Mouse (Mus musculus): ENCODE measurements around the gene Cdca7. TPM values are rescaled to one million over a fixed set of nuclear protein-coding genes. Genes with fewer than 3 reads are reported as not detected.

Cdca7 gene
- polyA plus RNA-seq, 1 experiment from 2014 or later, result 126 TPM

GRCm38 (mm10) chr2:72467604-72468003, 8.4 kb upstream of the Cdca7 start:
- Histone ChIP-seq H3K4me2 (replicated peaks) (no peak overlapping the region), H3K36me3 (no peaks in the 10 kb centered on the region), H3K27me3 (peaks cover 15% of the 10 kb centered on the region), H3K4me3 (no peak overlapping the region), H3K9ac (replicated peaks) (no peak overlapping the region), H3K9me3 (no peaks in the 10 kb centered on the region), H3K4me1 (no peaks in the 10 kb centered on the region), H3K27ac (replicated peaks) (no peak overlapping the region)
- ATAC-seq (ENCODE audit: low FRiP score, low read depth), result no peak
- 93% methylated on average over 1 of the region's 1 CpGs for WGBS

- no peak overlapping the region for H3K4me2 ChIP-seq (replicated peaks)
- H3K27ac ChIP-seq (replicated peaks), result no peak overlapping the region
- H3K9ac ChIP-seq (replicated peaks), result no peak overlapping the region
- peaks cover 36% of the 10 kb centered on the region for H3K27me3 ChIP-seq
- 79% methylated on average over 16 of the region's 16 CpGs for WGBS
- no peaks in the 10 kb centered on the region for H3K9me3 ChIP-seq
- no peak for ATAC-seq (ENCODE audit: low FRiP score, low read depth)
- no peaks in the 10 kb centered on the region for H3K36me3 ChIP-seq
- H3K4me3 ChIP-seq, result no peak overlapping the region
- peaks cover 10% of the 10 kb centered on the region for H3K4me1 ChIP-seq
Observed at GRCm38 (mm10) chr2:72471415-72472070, 4.4 kb upstream of the Cdca7 start.

DNA sequence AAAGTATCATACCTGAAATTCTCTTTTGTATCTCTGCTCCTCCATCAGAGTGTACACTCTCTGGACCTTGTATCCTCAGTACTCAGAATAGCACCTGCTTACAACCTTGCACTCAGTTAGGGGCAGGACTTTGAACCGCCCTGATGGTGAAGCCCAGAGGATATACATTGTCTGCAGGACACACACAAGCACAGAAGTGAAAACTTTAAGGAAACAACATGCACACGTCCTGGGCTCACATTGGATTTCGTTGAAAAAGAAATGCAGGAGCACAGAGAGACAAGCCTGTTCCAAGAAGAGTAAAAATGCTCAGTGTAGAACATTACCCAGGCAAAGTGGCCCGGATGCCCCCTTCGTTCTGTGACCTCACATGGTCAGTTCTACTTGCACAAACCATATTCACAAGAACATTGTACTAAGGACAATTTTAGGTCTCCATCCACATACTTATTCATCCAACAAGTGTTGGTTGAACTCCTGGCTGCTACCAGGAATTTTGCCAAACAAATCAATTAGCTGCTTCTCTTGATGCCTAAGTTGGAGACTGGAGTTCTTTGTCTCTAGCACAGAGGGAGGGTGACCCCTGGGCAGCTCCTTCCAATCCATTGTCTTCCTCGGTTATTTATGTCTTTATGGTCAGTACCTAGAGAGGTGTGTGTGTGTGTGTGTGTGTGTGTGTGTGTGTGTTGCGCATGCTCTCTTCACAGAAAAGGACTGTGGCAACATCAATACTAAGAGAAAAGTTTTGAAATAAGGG, 1.2 kb upstream of the Cdca7 start:
- H3K36me3 ChIP-seq, result no peaks in the 10 kb centered on the region
- H3K4me1 ChIP-seq, result peaks cover 34% of the 10 kb centered on the region
- H3K27me3 ChIP-seq, result peaks cover 36% of the 10 kb centered on the region
- no peak overlapping the region for H3K4me3 ChIP-seq
- ATAC-seq (ENCODE audit: low FRiP score, low read depth), result no peak
- no peaks in the 10 kb centered on the region for H3K9me3 ChIP-seq
- 25% methylated on average over 7 of the region's 7 CpGs for WGBS
- H3K4me2 ChIP-seq (replicated peaks), result peak overlapping the region; percentile 82; the same call in 1 of the 2 replicates
- no peak overlapping the region for H3K27ac ChIP-seq (replicated peaks)
- H3K9ac ChIP-seq (replicated peaks), result no peak overlapping the region

DNA sequence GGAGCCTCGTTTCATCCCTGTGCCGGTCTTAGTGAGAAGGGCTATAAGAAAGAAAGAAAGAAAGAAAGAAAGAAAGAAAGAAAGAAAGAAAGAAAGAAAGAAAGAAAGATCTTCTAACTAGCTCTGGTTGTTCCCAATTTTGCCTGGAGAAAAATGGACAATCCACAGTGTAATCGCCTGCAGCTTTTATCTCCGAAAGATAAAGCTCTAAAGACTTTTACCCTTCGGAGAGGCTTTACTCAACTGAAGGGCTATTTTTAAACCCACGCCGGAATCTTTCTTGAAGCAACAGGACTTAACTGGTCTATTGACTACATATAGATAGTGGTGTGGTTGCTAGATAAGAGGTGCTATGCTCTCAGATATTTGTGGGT, 549 bp upstream of the Cdca7 start:
- H3K9me3 ChIP-seq, result no peaks in the 10 kb centered on the region
- H3K36me3 ChIP-seq, result 0 out of 2 replicates have a peak, but pooled peaks cover 6% of the 10 kb centered on the region
- H3K4me2 ChIP-seq (replicated peaks), result peak overlapping the region; percentile 82
- H3K27ac ChIP-seq (replicated peaks), result no peak overlapping the region
- WGBS, result 0% methylated on average over 7 of the region's 7 CpGs
- peak overlapping the region; percentile 77 for H3K9ac ChIP-seq (replicated peaks)
- H3K4me3 ChIP-seq, result peak overlapping the region; percentile 89
- peaks cover 40% of the 10 kb centered on the region for H3K4me1 ChIP-seq
- H3K27me3 ChIP-seq, result peaks cover 32% of the 10 kb centered on the region
- no peak for ATAC-seq (ENCODE audit: low FRiP score, low read depth)

DNA sequence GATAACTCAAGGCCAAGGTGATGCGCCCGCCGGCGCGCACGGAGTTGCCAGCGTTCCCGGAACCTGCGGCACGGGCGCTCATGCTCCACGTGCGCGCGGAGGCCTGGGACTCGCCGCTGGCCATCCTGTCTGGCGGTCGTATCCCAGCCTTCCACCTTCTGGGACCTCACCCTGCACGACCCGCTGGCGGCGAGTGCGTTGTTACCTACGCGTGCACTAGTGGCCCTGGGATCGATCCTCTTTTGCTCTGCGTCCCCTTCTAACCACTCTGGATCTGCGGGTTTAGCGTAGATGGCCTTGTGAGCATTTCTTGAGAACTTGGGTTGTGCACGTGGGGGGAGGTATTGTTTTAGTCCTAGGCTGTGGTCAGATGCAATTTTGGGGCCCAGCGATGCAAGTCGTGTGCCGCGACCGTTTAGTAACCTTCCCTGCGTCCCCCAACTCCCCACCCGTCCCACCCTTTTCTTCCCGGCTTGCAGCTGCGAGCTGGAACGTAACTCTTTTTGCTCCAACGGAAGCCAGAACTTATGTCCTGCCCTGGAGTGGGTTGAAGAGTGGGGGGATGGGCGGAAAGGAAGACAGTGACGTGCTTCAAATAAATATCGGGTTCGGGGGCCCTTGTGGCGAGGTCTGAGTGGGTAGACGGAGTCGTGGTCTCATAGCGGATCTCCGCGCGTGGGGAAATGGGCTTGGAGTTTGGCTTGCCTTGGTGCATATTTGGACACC, 690 bp downstream of the Cdca7 start:
- H3K4me2 ChIP-seq (replicated peaks), result peak overlapping the region; percentile 82
- peaks cover 8% of the 10 kb centered on the region; the same call in 1 of the 2 replicates for H3K36me3 ChIP-seq
- H3K4me3 ChIP-seq, result peak overlapping the region; percentile 89
- ATAC-seq (ENCODE audit: low FRiP score, low read depth), result peak; percentile 62
- peaks cover 26% of the 10 kb centered on the region for H3K27me3 ChIP-seq
- H3K9me3 ChIP-seq, result no peaks in the 10 kb centered on the region
- H3K27ac ChIP-seq (replicated peaks), result peak overlapping the region; percentile 60
- H3K9ac ChIP-seq (replicated peaks), result peak overlapping the region; percentile 77
- whole genome bisulfite sequencing, result under 1% methylated on average over 53 of the region's 53 CpGs
- H3K4me1 ChIP-seq, result peaks cover 41% of the 10 kb centered on the region

DNA sequence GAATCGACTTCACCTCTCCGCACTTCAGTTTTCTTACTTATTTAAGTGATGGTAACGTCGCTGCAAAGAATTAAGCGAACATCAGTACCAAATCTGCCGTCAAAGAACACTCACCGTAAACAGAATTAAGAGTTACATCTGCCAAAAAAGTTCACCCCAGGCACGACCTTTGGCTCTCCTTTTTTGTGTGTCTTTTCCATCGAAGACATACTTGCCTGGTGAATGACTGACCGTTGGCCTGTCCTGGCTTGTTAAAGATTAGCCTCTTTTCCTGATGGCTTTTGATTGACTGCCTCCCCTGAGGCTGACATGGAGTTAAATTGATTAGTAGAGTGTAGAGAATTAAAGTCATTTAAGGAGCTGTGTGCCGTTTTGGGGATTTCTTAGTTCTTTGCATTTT, 1.3 kb downstream of the Cdca7 start:
- ATAC-seq (ENCODE audit: low FRiP score, low read depth), result no peak
- WGBS, result 2% methylated on average over 11 of the region's 11 CpGs

GRCm38 (mm10) chr2:72478176-72478575, 2.2 kb downstream of the Cdca7 start:
- Histone ChIP-seq H3K9me3 (no peaks in the 10 kb centered on the region), H3K4me2 (replicated peaks) (peak overlapping the region; percentile 82), H3K27me3 (peaks cover 20% of the 10 kb centered on the region), H3K4me3 (peak overlapping the region; percentile 89), H3K9ac (replicated peaks) (no peak overlapping the region), H3K27ac (replicated peaks) (no peak overlapping the region), H3K36me3 (peaks cover 22% of the 10 kb centered on the region), H3K4me1 (peaks cover 41% of the 10 kb centered on the region)
- ATAC-seq (ENCODE audit: low FRiP score, low read depth), result no peak
- 79% methylated on average over 4 of the region's 4 CpGs for WGBS

More for the DNA sequence above, 1.3 kb downstream of the Cdca7 start:
- Histone ChIP-seq H3K4me2 (replicated peaks) (peak overlapping the region; percentile 82), H3K4me1 (peaks cover 41% of the 10 kb centered on the region), H3K27me3 (peaks cover 26% of the 10 kb centered on the region), H3K36me3 (peaks cover 13% of the 10 kb centered on the region), H3K27ac (replicated peaks) (no peak overlapping the region), H3K4me3 (peak overlapping the region; percentile 89), H3K9ac (replicated peaks) (peak overlapping the region; percentile 77), H3K9me3 (no peaks in the 10 kb centered on the region)

- Histone ChIP-seq H3K27ac (replicated peaks) (no peak overlapping the region), H3K4me3 (no peak overlapping the region), H3K9ac (replicated peaks) (no peak overlapping the region)
Observed at GRCm38 (mm10) chr2:72478921-72479320, 3.0 kb downstream of the Cdca7 start.

GRCm38 (mm10) chr2:72479818-72480217, 3.9 kb downstream of the Cdca7 start:
- peaks cover 39% of the 10 kb centered on the region for H3K36me3 ChIP-seq
- H3K4me3 ChIP-seq, result no peak overlapping the region
- no peak for ATAC-seq (ENCODE audit: low FRiP score, low read depth)
- WGBS, result 95% methylated on average over 9 of the region's 9 CpGs
- no peak overlapping the region for H3K9ac ChIP-seq (replicated peaks)
- no peak overlapping the region for H3K27ac ChIP-seq (replicated peaks)
- H3K9me3 ChIP-seq, result no peaks in the 10 kb centered on the region
- no peak overlapping the region for H3K4me2 ChIP-seq (replicated peaks)
- H3K4me1 ChIP-seq, result peaks cover 36% of the 10 kb centered on the region
- H3K27me3 ChIP-seq, result peaks cover 7% of the 10 kb centered on the region

More at GRCm38 (mm10) chr2:72478921-72479320, 3.0 kb downstream of the Cdca7 start:
- peaks cover 41% of the 10 kb centered on the region for H3K4me1 ChIP-seq
- 58% methylated on average over 13 of the region's 13 CpGs for WGBS
- no peak for ATAC-seq (ENCODE audit: low FRiP score, low read depth)
- H3K9me3 ChIP-seq, result no peaks in the 10 kb centered on the region
- H3K36me3 ChIP-seq, result peaks cover 30% of the 10 kb centered on the region
- H3K27me3 ChIP-seq, result peaks cover 16% of the 10 kb centered on the region
- H3K4me2 ChIP-seq (replicated peaks), result peak overlapping the region; percentile 82

DNA sequence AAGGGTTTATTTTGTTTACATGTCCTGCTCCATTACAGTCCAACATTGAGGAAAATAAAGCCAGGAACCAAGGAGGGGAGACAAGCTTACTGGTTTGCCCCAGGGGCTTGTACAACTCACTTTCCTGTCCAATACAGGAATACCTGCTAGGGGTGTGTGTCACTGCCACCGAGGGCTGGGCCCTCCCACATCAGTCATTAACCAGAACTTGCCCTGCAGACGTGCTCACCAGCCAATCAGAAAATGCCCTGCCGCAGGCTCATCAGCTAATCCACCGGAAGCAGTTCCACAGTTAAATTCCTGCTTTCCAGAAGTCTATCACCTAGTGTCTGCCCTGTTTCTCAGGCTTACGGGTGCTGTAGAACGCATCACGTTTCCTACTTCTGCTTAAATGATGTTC, 15.7 kb downstream of the Cdca7 start:
- 57% methylated on average over 7 of the region's 7 CpGs for WGBS
- Histone ChIP-seq H3K9me3 (no peaks in the 10 kb centered on the region), H3K27ac (replicated peaks) (no peak overlapping the region)

GRCm38 (mm10) chr2:72493039-72493438, 17.1 kb downstream of the Cdca7 start:
- no peak for ATAC-seq (ENCODE audit: low FRiP score, low read depth)
- no peak overlapping the region for H3K27ac ChIP-seq (replicated peaks)
- H3K27me3 ChIP-seq, result peaks cover 24% of the 10 kb centered on the region
- no peaks in the 10 kb centered on the region for H3K9me3 ChIP-seq
- no peaks in the 10 kb centered on the region for H3K36me3 ChIP-seq
- no peaks in the 10 kb centered on the region for H3K4me1 ChIP-seq
- H3K4me3 ChIP-seq, result no peak overlapping the region
- no peak overlapping the region for H3K4me2 ChIP-seq (replicated peaks)
- no peak overlapping the region for H3K9ac ChIP-seq (replicated peaks)
- 53% methylated on average over 14 of the region's 14 CpGs for WGBS

More for the DNA sequence above, 15.7 kb downstream of the Cdca7 start:
- no peak for ATAC-seq (ENCODE audit: low FRiP score, low read depth)
- no peak overlapping the region for H3K4me2 ChIP-seq (replicated peaks)
- no peak overlapping the region for H3K9ac ChIP-seq (replicated peaks)
- no peak overlapping the region for H3K4me3 ChIP-seq
- H3K4me1 ChIP-seq, result no peaks in the 10 kb centered on the region
- H3K27me3 ChIP-seq, result peaks cover 11% of the 10 kb centered on the region
- H3K36me3 ChIP-seq, result peaks cover 9% of the 10 kb centered on the region; the same call in 1 of the 2 replicates

Measured in midbrain, embryonic 12.5 days (tissue).